22 mouse cellular contexts compared by ENCODE assay signal in the genomic region with DNA sequence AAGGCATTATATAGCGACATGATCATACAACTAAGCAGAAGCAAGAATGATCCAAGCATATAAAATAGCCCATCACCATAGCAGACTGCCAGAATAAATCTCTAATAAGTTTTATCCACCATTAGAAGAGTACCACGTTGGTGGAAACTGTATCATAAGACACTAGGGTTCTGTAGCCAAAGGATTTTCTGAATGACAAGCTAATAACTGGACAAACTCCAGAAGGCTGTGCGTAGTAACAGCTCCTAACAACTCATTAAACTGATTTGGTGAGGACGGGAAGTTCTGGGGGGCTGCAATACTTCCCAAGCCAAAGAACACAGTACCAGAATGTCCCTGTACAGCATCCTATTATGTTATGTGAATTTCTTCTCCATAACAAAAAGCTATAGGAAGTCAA.
"Had no signal": no experiment of that assay in that cellular context is flagged by ENCODE, and none has a peak within 500 bp of the region (broad histone marks: within the 10 kb centered on the region; RNA-seq: fewer than 3 reads in every experiment).

No protein-coding gene starts in this region.

- H3K27ac ChIP-seq: heart, adult 2 months; heart, embryonic 13.5 days; heart, embryonic 15.5 days; hindbrain, embryonic 13.5 days; hindbrain, embryonic 15.5 days; hindbrain, postnatal 0 days; limb, embryonic 13.5 days; limb, embryonic 15.5 days; liver, embryonic 12.5 days had no signal

- H3K9me3 ChIP-seq: heart, embryonic 13.5 days; heart, embryonic 15.5 days; hindbrain, embryonic 13.5 days; hindbrain, embryonic 15.5 days; kidney, embryonic 15.5 days; limb, embryonic 13.5 days; limb, embryonic 15.5 days; liver, embryonic 12.5 days had no signal

- H3K4me3 ChIP-seq: heart, adult 2 months; heart, embryonic 13.5 days; heart, embryonic 15.5 days; hindbrain, embryonic 13.5 days; hindbrain, embryonic 15.5 days; kidney, embryonic 15.5 days; limb, embryonic 13.5 days; limb, embryonic 15.5 days; liver, embryonic 12.5 days had no signal

- H3K4me2 ChIP-seq: heart, embryonic 11.5 days; heart, embryonic 13.5 days; heart, embryonic 15.5 days; hindbrain, embryonic 13.5 days; hindbrain, embryonic 15.5 days; limb, embryonic 13.5 days; limb, embryonic 15.5 days; liver, embryonic 12.5 days had no signal

- H3K27me3 ChIP-seq: heart, embryonic 13.5 days; heart, embryonic 15.5 days; hindbrain, embryonic 13.5 days; hindbrain, embryonic 15.5 days; kidney, embryonic 15.5 days; limb, embryonic 13.5 days; limb, embryonic 15.5 days; liver, embryonic 12.5 days had no signal

- H3K9ac ChIP-seq: forebrain, postnatal 0 days; heart, embryonic 13.5 days; heart, embryonic 15.5 days; hindbrain, embryonic 13.5 days; hindbrain, embryonic 15.5 days; kidney, embryonic 15.5 days; limb, embryonic 13.5 days; limb, embryonic 15.5 days; liver, embryonic 12.5 days had no signal

- ATAC-seq: forebrain, postnatal 0 days; hindbrain, postnatal 0 days; intestine, embryonic 16.5 days; liver, embryonic 12.5 days had no signal

- DNase-seq: forebrain, postnatal 0 days; gastrocnemius, postnatal 14 days; gastrocnemius, postnatal 36 days; heart, adult 11 months; heart, adult 2 months; heart, postnatal 14 days; heart, postnatal 36 days; kidney, adult 11 months; layer of hippocampus, adult 9-11 months; layer of hippocampus, postnatal 36 days; left cerebral cortex, postnatal 4 days had no signal

- H3K36me3 ChIP-seq: heart, embryonic 13.5 days; heart, embryonic 15.5 days; hindbrain, embryonic 13.5 days; hindbrain, embryonic 15.5 days; limb, embryonic 13.5 days; limb, embryonic 15.5 days had no signal
